Mouse (Mus musculus) ES-E14 (cell line): ENCODE data around the gene Gm49450.

Experiments
- CHD2 ChIP-seq: IDR thresholded peaks from 2 replicates; pipeline ENCODE4 v1.6.1; 2014; ENCODE audit warnings: mild to moderate bottlenecking, low read depth, low read length, inconsistent platforms
- MAFK ChIP-seq: IDR thresholded peaks from 2 replicates; pipeline ENCODE4 v1.6.1; 2014; ENCODE audit warnings: mild to moderate bottlenecking, low read depth, low read length, inconsistent platforms; ENCODE audit not compliant: insufficient read depth
- ZC3H11A ChIP-seq: IDR thresholded peaks from 2 replicates; pipeline ENCODE4 v1.6.1; 2012; ENCODE audit warnings: low read depth, mild to moderate bottlenecking, inconsistent platforms, low read length, borderline replicate concordance

- no peak for TF ChIP-seq ZC3H11A
- no peak for TF ChIP-seq CHD2
- TF ChIP-seq MAFK: no peak
These were observed 43.5 kb upstream of the Gm49450 start for GRCm38 (mm10) chr15:98996840-98997239.
